Mouse (Mus musculus) CH12.LX (cell line): Measurements from ENCODE around the gene Ehmt1. TPM values are rescaled to one million over a fixed set of nuclear protein-coding genes. Genes with fewer than 3 reads are reported as not detected.

ENCODE experiments used
- DNase-seq: peaks from one replicate; pipeline ENCODE4 v3.0.0-alpha.2; 2013; ENCODE audit errors: extremely low read depth
- H3K27ac ChIP-seq: 2 replicates; pipeline ENCODE4 v1.5.1; 2012; ENCODE audit warnings: low read depth, mild to moderate bottlenecking, control low read depth, moderate library complexity; ENCODE audit not compliant: insufficient read depth
- H3K27me3 ChIP-seq: replicated peaks from 2 replicates; pipeline ENCODE3; 2012; ENCODE audit warnings: inconsistent platforms
- H3K36me3 ChIP-seq, 2 experiments: replicated peaks in 1 of 2; 2 replicates each; pipeline versions ENCODE3 to v1.6.1; 2012; ENCODE audit warnings: inconsistent platforms in 1 of 2, low read length in 1 of 2, mild to moderate bottlenecking in 1 of 2, mixed read lengths in 1 of 2, moderate library complexity in 1 of 2; ENCODE audit not compliant: control insufficient read depth in 1 of 2, insufficient read depth in 1 of 2
- H3K4me1 ChIP-seq, 2 experiments: 2 replicates each; pipeline ENCODE4 v1.6.1; 2012; ENCODE audit warnings: inconsistent platforms in 1 of 2, moderate library complexity in 1 of 2; ENCODE audit not compliant: insufficient read depth in 2 of 2, control insufficient read depth in 1 of 2
- H3K4me2 ChIP-seq: 2 replicates; pipeline ENCODE4 v1.6.1; 2012; ENCODE audit warnings: low read depth, mild to moderate bottlenecking, control low read depth; ENCODE audit not compliant: poor library complexity, insufficient read depth, severe bottlenecking
- H3K4me3 ChIP-seq, 3 experiments: fragments of 150-350 bp in 1 of 3; sonication (generic) in 1 of 3; replicated peaks in 1 of 3; 2 replicates each; pipeline versions ENCODE3 to v1.5.1; 2011 to 2012; ENCODE audit warnings: low read depth in 2 of 3, low read length in 2 of 3, mild to moderate bottlenecking in 2 of 3, moderate library complexity in 2 of 3, control low read depth in 1 of 3, improper control_type of control experiment in 1 of 3, inconsistent platforms in 1 of 3, mixed read lengths in 1 of 3; ENCODE audit not compliant: poor library complexity in 1 of 3
- H3K79me2 ChIP-seq: replicated peaks from 2 replicates; pipeline ENCODE4 v1.6.1; 2012; ENCODE audit warnings: mild to moderate bottlenecking, moderate library complexity; ENCODE audit not compliant: control insufficient read depth, poor library complexity, insufficient read depth, severe bottlenecking; ENCODE audit errors: extremely low read depth
- H3K9ac ChIP-seq: 2 replicates; pipeline ENCODE4 v1.6.1; 2012; ENCODE audit warnings: low read depth, mild to moderate bottlenecking, control low read depth, moderate library complexity; ENCODE audit not compliant: insufficient read depth
- H3K9me3 ChIP-seq: replicated peaks from 2 replicates; pipeline ENCODE3; 2012; ENCODE audit warnings: low read length, inconsistent platforms, mixed read lengths
- CHD1 ChIP-seq: IDR thresholded peaks from 2 replicates; pipeline ENCODE4 v1.6.1; 2012; ENCODE audit warnings: low read depth, low read length, improper control_type of control experiment, inconsistent platforms
- ELF1 ChIP-seq: IDR thresholded peaks from 2 replicates; pipeline ENCODE4 v1.6.1; 2014; ENCODE audit warnings: low read depth, mild to moderate bottlenecking, inconsistent platforms, low read length, improper control_type of control experiment
- EP300 ChIP-seq: IDR thresholded peaks from 2 replicates; pipeline ENCODE4 v1.6.1; 2011; ENCODE audit warnings: low read length, improper control_type of control experiment
- HCFC1 ChIP-seq: IDR thresholded peaks from 2 replicates; pipeline ENCODE4 v1.6.1; 2012; ENCODE audit warnings: low read depth, mild to moderate bottlenecking, inconsistent platforms, low read length, improper control_type of control experiment
- JUND ChIP-seq: conservative IDR thresholded peaks from 2 replicates; pipeline ENCODE4 v1.6.1; 2011; ENCODE audit warnings: low read depth, low read length, improper control_type of control experiment
- MAFK ChIP-seq: IDR thresholded peaks from 2 replicates; pipeline ENCODE4 v1.6.1; 2011; ENCODE audit warnings: low read length, improper control_type of control experiment; ENCODE audit not compliant: insufficient replicate concordance
- MAZ ChIP-seq: IDR thresholded peaks from 2 replicates; pipeline ENCODE4 v1.6.1; 2012; ENCODE audit warnings: low read depth, mild to moderate bottlenecking, inconsistent platforms, low read length, improper control_type of control experiment, moderate library complexity
- MXI1 ChIP-seq: IDR thresholded peaks from 2 replicates; pipeline ENCODE4 v1.6.1; 2011; ENCODE audit warnings: mild to moderate bottlenecking, low read depth, low read length, improper control_type of control experiment
- NELFE ChIP-seq: IDR thresholded peaks from 2 replicates; pipeline ENCODE4 v1.6.1; 2011; ENCODE audit warnings: low read depth, low read length, improper control_type of control experiment
- NRF1 ChIP-seq: IDR thresholded peaks from 2 replicates; pipeline ENCODE4 v1.6.1; 2014; ENCODE audit warnings: low read depth, mild to moderate bottlenecking, inconsistent platforms, low read length, improper control_type of control experiment, moderate library complexity
- PAX5 ChIP-seq: IDR thresholded peaks from 2 replicates; pipeline ENCODE4 v1.6.1; 2012; ENCODE audit warnings: low read length, inconsistent platforms, mixed read lengths
- POLR2AphosphoS2 ChIP-seq: IDR thresholded peaks from 2 replicates; pipeline ENCODE4 v1.6.1; 2011; ENCODE audit warnings: low read depth, low read length, improper control_type of control experiment
- RAD21 ChIP-seq: IDR thresholded peaks from 2 replicates; pipeline ENCODE4 v1.6.1; 2011; ENCODE audit warnings: low read depth, mild to moderate bottlenecking, low read length, improper control_type of control experiment, moderate library complexity
- RCOR1 ChIP-seq: conservative IDR thresholded peaks from 2 replicates; pipeline ENCODE4 v1.6.1; 2012; ENCODE audit warnings: low read depth, mild to moderate bottlenecking, inconsistent platforms, low read length, improper control_type of control experiment
- SIN3A ChIP-seq: IDR thresholded peaks from 2 replicates; pipeline ENCODE4 v1.6.1; 2012; ENCODE audit warnings: low read length, improper control_type of control experiment, inconsistent platforms
- TBP ChIP-seq: conservative IDR thresholded peaks from 2 replicates; pipeline ENCODE4 v1.6.1; 2011; ENCODE audit warnings: low read depth, low read length, improper control_type of control experiment
- USF2 ChIP-seq: conservative IDR thresholded peaks from 2 replicates; pipeline ENCODE4 v1.6.1; 2011; ENCODE audit warnings: low read depth, low read length, improper control_type of control experiment
- ZC3H11A ChIP-seq: IDR thresholded peaks from 2 replicates; pipeline ENCODE4 v1.6.1; 2012; ENCODE audit warnings: low read depth, mild to moderate bottlenecking, inconsistent platforms, low read length, improper control_type of control experiment
- ZNF384 ChIP-seq: IDR thresholded peaks from 2 replicates; pipeline ENCODE4 v1.6.1; 2012; ENCODE audit warnings: low read depth, low read length, improper control_type of control experiment, inconsistent platforms
- dilution Hi-C: fragments of 300-500 bp; cut with MboI; formaldehyde crosslinking; loops from 2 replicates; pipeline ENCODE4 v1.14.3; 2020; ENCODE audit warnings: low sequenced_read_pairs; ENCODE audit not compliant: extremely low pct_unique_long_range_greater_than_20kb, extremely low pct_ligation_motif_present
- in situ Hi-C: fragments of 300-500 bp; cut with MboI; formaldehyde crosslinking; loops from 3 replicates; pipeline ENCODE4 v1.14.3; 2019; ENCODE audit warnings: low sequenced_read_pairs, low pct_ligation_motif_present, low pct_unique_long_range_greater_than_20kb, mixed read lengths
- polyA plus RNA-seq: library from polyadenylated mRNA; unstranded; fragments of >175 nt; gene quantifications from 2 replicates; pipeline ENCODE4 v1.2.1, GENCODE M21; 2012; ENCODE audit warnings: low read depth; ENCODE audit not compliant: insufficient read length
- total RNA-seq, 2 experiments: library from RNA; depleted of rRNA; stranded (reverse); fragments of 300-350 nt in 1 of 2; fragments of >200 nt in 1 of 2; gene quantifications; 2 replicates each; pipeline ENCODE4 v1.2.3; 2012 to 2014

Gene Ehmt1
- total and polyA plus RNA-seq, 3 experiments: 25.5 to 30.7 (median 27.2) TPM

DNA sequence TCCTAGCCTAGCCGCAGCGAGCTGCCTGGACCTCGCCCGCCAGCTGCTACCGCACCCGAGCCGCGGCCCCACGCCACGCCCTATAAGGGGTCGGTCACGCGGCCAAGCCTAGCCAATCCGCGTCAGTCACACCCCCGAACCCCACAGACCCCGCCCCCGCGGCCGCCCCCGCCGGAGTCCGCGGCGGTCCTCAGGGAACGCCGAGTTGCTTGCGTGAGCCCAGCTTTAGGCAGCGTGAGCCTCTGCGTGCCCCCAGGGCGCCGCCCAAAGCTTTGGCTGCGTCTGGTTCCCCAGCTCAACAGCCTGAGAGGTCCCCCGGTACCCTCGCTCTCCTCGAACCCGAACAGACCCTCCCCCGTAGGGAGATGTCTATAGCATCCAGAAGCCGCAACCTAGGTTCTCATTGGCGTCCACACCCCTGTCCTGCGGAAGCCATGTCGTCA, 156.3 kb downstream of the Ehmt1 start, which contains the start of gene Cacna1b:
Cacna1b (minus strand) TSS at position 38 of the 443 bp plus-strand sequence.
- Histone ChIP-seq H3K4me3 (no peak within 1 kb of the TSS), H3K79me2 (no peaks in the 10 kb centered on the region), H3K36me3 (no peaks in the 10 kb centered on the region), H3K27me3 (no peaks in the 10 kb centered on the region), H3K27ac (no peak within 1 kb of the TSS), H3K9me3 (peaks cover 23% of the 10 kb centered on the region), H3K4me2 (no peak within 1 kb of the TSS), H3K9ac (no peak within 1 kb of the TSS), H3K4me1 (no peaks in the 10 kb centered on the region)
- TF ChIP-seq CHD1: no peak
- TF ChIP-seq POLR2AphosphoS2: no peak
- TF ChIP-seq PAX5: no peak
- TF ChIP-seq MAFK: no peak
- TF ChIP-seq MXI1: no peak
- TF ChIP-seq HCFC1: no peak
- no peak for TF ChIP-seq NELFE
- TF ChIP-seq SIN3A: no peak
- no peak for TF ChIP-seq ZNF384
- TF ChIP-seq ELF1: no peak
- dilution Hi-C loops (no loop called here), in situ Hi-C loops (loop anchor here (25.0 kb wide), 1 partner anchor 351 kb away; no protein-coding TSS in a partner anchor)
- no peak for DNase-seq

DNA sequence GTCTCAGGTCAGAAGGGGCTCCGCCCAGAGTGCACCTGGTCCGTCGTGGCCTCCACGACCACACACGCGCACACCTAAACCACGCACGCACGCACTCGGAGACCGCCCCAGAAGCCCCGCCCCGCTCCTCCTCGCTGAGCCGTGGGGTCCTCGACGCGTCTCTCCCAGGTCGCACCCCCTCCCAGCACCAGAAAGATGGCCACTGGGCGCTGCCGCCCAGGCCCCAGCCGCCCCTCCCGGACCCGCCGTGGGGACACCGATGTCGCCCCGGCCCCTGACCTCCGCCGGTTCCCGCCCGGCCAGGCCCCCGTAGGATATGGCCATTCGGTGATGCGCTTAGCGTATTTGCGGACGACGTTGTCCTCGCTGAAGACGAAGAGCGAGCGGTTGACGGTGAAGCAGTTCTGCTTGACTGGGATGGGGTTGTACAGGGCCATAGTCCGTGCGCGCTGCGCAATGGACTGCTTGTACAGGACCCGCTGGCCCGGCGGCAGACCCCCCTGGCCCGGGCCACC, 156.9 kb downstream of the Ehmt1 start:
- no peaks in the 10 kb centered on the region for H3K36me3 ChIP-seq
- peaks cover 23% of the 10 kb centered on the region for H3K9me3 ChIP-seq
- H3K4me1 ChIP-seq: no peaks in the 10 kb centered on the region
- no peak overlapping the region for H3K9ac ChIP-seq
- H3K4me3 ChIP-seq: no peak overlapping the region
- no peaks in the 10 kb centered on the region for H3K79me2 ChIP-seq
- TF ChIP-seq RAD21 (no peak), PAX5 (no peak), NRF1 (no peak), RCOR1 (no peak), HCFC1 (no peak), ELF1 (no peak), USF2 (no peak), ZNF384 (no peak), MAFK (no peak), JUND (no peak), TBP (no peak), MAZ (no peak), ZC3H11A (no peak), MXI1 (no peak), EP300 (no peak)
- H3K27ac ChIP-seq: no peak overlapping the region
- in situ Hi-C loops: loop anchor here (25.0 kb wide), 1 partner anchor 350 kb away; no protein-coding TSS in a partner anchor
- no peak for DNase-seq
- H3K27me3 ChIP-seq: no peaks in the 10 kb centered on the region
- dilution Hi-C loops: no loop called here
- H3K4me2 ChIP-seq: no peak overlapping the region
